Mouse (Mus musculus): Measurements from ENCODE around the gene Npr2.
A peak's percentile ranks its signal among the peaks of the same experiment; 100 is the strongest.

The Npr2 gene

DNA sequence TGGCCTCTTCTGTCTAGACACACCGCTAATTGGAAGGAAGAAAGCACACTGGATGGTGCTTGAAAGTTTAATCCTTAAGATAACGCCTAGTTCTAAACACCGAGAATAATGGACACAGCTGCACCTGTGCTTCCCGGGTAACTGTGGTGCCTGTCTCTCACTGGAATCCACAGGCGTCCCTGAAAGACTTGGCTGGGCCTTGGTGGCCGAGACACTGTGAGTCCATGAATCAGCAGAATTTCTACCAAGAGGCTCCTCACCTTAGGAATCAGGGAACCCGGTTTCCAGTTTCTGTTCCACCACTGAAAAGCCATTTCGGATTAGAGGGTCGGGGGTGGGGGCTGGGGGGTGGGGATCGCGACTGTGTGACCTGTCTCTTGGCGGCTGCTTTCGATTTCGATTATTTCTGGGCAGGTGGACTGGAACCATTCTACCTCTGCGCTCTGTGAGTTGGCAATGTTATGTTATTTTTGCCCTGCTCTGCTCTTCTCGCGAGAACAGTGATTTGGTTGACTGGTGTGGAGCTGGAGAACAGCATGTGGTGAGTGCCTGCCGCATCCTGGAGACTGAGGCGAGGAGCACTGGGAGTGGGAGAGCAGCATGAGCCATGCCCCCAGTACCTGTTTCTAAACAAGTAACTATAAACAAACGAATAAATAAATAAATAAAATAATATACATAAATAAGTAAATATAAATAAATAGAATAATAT lies 2.5 kb upstream of the Npr2 start:
- DNase-seq (ENCODE audit: low read depth, low spot score): no peak

DNA sequence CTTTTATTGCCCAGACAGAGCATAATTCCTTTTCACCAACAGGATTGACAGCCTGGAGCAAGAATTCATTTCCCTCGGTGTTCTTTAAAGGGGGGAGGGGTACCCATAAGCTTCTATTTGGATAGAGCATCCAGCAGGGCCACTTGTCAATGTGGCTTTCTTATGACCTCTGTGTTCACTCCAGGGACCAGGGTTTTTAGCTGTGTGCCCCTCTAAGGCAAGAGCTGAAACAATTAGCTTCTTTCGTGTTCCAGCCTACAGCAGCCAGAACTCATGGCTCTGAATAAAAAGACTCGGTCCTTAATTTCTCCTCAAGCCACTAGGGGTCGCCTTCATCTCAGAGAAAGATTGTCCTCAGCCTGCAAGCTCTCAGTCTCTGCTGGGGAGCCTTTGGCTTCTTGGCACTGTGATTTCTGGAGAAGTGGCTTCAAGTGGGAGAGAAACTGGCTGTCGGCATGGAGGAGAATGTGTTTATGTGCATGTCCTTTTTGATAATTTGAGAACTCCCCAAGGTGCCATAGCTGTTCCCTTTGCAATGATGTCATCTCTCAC lies 1.6 kb upstream of the Npr2 start:
- DNase-seq (ENCODE audit: low read depth, low spot score): peak; percentile 70

DNA sequence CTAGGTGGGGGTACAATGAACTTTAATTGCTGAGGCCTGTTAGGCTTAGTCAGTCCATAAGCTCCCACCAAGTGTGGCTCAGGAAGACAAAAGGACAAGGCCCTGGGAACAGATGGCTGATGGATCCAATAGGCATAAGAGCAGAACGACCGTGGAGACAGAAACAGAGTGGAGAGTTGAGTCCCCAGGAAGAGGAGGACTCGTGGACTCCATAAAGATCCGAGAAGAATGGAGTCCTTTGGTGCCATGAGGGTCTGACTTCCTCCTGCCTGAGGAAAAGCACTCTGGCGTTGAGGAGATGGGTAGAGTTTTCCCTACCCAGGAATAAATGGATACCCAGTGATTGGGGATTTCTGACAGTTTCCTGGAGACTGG lies 1.1 kb upstream of the Npr2 start:
- no peak for DNase-seq (ENCODE audit: low read depth, low spot score)

DNA sequence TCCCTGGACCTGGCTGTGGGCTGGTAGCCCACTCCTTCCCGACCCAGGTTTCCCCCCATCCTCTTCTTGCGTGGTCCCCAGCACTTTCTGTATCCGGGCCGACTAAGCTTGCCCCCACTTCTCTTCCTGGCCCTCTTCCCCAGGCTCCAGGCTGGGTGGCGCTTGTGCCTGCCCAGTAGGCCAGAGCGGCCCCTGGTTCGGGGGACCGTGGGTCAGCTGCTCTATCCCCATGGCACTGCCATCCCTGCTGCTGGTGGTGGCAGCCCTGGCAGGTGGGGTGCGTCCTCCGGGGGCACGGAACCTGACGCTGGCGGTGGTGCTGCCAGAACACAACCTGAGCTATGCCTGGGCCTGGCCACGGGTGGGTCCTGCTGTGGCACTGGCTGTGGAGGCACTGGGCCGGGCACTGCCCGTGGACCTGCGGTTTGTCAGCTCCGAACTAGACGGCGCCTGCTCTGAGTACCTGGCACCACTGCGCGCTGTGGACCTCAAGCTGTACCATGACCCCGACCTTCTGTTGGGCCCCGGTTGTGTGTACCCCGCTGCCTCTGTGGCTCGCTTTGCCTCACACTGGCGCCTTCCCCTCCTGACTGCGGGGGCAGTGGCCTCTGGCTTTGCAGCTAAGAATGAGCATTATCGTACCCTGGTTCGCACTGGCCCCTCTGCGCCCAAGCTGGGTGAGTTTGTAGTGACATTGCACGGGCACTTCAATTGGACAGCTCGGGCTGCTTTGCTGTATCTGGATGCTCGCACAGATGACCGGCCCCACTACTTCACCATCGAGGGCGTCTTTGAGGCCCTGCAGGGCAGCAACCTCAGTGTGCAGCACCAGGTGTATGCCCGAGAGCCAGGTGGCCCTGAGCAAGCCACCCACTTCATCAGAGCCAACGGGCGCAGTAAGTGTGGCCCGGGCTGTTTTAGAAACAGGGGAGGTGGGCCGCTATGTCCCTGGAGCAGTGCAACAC lies 503 bp downstream of the Npr2 start:
- DNase-seq (ENCODE audit: low read depth, low spot score): no peak

DNA sequence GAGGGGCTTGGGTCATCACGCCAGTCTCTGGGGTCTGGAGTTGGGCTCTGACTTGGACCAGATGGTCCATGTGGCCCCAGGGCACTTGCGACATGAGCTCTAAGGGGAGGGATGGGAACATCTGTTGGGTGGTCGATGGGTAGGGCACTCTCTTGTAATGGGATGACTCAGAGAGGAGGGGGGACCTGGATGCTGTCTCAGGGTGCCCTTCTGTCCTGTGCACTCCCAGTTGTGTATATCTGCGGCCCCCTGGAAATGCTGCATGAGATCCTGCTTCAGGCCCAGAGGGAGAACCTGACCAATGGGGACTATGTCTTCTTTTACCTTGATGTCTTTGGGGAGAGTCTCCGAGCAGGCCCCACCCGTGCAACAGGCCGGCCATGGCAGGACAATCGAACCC lies 1.6 kb downstream of the Npr2 start:
- no peak for DNase-seq (ENCODE audit: low read depth, low spot score)

DNA sequence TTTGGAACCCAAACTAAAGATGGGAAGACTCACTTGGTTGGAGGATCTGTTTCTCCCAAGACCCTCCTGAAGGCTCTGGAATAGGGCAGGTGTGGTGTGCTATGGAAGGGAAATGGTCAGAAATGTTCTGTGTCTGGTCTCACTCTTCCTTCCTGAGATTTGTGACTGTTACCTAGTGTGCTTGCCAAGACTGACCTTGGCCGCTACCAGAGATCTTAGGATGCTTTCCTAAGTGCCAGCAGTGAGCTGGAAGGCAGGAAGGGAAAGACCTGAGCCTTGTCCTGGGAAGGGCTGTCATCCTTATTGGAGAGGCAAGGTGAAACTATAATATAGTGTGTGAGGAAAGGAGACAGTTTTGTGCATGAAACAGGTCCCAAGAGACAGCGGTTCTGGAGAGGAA lies 2.0 kb downstream of the Npr2 start:
- no peak for DNase-seq (ENCODE audit: low read depth, low spot score)

DNA sequence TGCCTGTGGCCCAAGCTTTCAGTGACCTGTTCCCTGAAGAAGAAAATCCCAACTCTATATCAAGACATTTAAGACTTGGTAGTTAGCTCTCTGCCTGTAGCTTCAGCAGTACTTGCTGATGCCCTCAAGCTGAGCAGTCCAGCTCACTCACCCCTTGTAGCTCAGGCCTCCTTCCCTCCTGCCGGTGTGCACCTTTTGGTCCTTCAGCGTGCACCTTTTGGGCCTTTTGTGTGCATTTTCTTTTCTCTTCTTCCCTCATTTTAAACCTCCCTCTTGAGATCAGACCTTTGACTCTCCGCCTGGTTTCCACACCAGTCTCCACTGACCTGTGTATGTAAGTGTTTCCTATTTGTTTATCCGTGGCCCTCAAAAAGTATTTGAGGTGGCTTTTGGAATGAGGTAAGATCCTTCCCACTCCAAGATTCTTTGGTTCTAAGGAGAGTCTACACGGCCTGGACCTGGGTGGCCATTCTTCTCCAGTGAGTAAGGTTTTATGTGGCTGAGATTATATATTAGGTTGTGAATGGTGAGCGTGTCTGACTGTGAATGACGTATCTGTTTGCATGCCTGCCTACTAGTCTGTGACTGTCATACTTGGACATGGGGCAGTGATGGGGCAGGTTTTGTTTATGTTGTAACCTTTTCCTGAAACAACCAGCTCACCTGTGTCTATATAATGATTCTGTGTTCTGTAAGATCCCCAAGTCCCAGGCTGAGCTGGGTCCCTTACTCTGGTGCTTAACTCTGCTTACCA lies 3.1 kb downstream of the Npr2 start:
- DNase-seq (ENCODE audit: low read depth, low spot score): no peak

DNA sequence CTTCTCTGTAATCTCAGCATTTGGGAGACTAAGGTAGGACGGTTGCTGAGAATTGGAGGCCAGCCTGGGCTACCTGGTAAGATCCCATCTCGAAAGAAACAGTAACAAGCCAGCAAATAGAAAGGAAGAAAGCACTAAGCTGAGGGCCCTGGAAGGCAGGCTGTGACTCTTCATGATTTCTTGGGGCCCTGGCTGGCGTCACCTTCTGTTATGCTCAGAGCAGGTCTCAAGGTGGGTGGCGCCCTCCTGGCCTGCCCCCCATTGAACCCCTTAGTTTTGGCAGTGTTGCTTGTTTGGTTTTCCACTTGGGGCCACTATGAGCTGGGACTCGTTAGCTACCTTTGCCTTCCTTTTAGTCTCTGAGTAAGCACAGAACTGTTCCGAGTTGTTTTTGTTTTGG lies 5.0 kb downstream of the Npr2 start:
- DNase-seq (ENCODE audit: low read depth, low spot score): no peak

DNA sequence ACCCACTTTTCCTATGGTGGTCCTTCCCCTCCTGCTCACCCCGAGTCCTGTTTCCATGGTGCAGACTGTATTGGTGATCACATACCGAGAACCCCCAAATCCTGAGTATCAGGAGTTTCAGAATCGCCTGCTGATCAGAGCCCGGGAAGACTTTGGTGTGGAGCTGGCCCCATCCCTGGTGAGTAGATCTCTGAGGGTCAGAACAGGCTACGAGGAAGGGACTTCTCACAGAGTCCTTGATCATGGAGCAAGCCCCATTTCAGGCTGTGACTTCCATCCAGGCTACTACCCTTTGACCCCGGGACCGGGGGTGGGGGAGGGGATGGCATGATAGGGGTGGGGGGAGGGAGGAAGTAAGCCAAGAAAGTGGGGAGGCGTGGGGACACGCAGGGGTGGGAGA lies 8.3 kb downstream of the Npr2 start:
- no peak for DNase-seq (ENCODE audit: low read depth, low spot score)

DNA sequence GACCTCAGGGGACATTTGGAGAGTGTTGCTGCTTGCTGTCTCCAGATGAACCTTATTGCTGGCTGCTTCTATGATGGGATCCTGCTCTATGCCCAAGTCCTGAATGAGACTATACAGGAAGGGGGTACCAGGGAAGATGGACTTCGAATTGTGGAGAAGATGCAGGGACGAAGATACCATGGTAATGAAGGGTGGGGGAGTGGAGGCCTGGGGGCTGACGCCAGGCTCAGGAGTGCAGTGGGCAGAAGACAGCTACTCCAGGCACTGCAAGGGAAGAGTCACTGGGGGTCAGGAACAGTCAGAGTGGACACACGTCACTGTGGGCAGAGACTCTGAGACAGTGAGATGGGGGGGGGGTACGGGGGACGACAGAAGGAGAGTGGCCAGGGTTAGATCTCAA lies 8.8 kb downstream of the Npr2 start:
- DNase-seq (ENCODE audit: low read depth, low spot score): no peak

DNA sequence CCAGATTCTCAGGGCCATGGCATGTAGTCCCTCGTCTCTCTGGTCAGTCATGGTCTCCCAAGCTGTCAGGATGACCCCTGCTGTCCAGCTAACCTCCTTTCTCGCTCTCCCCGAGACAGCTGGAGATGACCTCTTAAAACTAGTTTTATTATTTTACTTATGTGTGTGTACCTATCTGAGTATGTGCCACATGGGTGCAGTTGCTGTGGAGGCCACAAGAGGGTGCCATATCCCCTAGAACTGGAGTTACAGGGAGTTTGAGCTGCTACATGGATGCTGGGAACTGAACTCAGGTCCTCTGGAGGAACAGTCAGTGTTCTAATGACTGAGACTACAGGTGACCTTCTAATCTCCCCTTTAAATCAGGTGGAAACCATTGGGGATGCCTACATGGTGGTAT lies 18.0 kb downstream of the Npr2 start:
- DNase-seq (ENCODE audit: low read depth, low spot score): no peak

DNA sequence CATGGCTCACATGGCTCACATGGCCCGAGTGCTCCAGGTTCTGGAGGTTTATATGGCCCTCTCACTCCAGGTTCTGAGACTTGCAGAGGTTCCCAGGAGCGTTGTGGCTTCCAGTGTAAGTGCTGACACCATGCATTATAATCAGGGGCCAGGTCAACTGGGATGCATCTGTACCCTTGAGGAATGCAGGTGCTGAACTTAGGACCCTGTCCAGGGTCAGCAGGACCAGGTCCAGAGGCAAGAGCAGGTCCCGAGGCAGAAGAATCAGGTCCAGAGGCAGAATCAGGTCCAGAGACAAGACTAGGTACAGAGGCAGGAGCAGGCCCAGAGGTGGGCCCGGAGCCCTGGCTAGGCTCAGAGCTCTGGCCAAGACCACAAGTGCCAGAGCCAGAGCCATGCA lies 21.0 kb downstream of the Npr2 start:
- no peak for DNase-seq (ENCODE audit: low read depth, low spot score)

DNA sequence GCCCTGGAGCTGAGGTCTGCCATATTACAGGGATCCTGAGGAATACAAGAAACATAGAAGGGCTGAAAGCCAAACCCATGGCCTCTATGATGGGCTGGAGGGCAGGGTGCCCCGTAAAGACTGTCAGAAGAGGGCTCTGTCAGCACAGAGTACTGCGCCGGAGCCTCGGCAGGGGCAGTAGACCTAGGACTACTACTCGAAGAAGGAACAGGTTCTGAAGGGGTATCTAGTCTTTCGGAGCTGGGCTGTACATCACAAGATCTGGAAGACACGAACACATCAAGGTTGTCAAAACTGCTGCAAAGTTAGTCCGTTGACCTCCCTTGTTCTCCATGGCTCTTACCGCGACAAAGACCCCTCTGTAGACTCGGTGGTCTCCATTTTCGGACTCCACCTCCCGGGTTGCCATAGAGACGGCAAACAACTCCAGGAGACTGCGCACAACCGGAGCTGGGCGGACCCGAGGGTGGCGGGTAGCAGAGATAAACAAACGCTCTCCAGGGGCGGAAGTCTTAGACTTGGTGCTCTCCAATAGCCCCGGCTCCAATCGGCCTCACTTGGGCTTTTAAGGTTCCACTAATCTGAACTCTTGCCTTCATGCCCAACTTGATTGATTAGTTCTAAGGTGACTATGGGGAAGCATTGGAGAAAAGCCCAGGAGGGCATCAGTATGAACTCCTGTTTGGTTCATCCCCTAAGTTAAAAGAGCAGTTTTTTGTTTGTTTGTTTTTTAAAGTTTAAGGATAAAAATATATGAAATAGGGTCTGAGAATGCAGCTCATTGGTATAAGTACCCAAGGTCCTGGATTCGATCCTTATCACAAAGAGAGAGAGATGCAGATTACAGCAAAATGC lies 21.7 kb downstream of the Npr2 start, which contains the start of gene Spag8:
Gene Spag8 (minus strand): TSS at position 434 of the 855 bp plus-strand sequence.
- DNase-seq (ENCODE audit: low read depth, low spot score): no peak

DNA sequence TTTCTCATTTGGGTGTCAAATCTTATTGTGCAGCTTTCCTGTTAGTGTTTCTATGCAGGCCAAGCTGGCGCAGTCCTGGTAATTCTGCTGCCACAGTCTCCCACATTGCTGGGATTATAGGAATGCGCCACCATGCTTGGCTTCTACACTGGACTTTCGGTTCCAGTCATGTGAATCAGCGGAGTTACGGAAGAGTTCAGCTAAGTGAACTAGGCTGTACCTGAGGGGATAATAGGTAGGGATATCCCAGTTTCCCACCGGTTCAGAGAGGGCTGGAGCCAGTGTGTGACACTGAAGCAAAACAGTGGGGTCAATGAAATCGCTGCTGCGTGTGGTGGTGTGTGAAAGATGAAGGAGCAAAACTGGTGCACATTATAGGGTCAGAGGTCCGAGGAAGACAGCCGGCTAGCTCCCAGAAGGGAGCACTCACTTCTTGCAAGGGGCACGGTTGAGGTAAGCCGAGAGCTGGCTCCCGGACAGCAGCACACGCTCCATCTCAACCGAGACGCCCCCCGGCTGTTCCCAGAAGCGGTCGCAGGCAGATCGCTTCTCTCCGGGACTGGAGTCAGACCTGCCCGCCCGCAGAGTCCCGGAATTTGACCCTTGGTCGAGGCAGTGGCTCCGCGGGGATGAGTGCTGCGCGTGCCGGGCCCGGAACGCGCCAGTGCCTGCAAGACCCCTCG lies 24.1 kb downstream of the Npr2 start:
- DNase-seq (ENCODE audit: low read depth, low spot score): no peak

DNA sequence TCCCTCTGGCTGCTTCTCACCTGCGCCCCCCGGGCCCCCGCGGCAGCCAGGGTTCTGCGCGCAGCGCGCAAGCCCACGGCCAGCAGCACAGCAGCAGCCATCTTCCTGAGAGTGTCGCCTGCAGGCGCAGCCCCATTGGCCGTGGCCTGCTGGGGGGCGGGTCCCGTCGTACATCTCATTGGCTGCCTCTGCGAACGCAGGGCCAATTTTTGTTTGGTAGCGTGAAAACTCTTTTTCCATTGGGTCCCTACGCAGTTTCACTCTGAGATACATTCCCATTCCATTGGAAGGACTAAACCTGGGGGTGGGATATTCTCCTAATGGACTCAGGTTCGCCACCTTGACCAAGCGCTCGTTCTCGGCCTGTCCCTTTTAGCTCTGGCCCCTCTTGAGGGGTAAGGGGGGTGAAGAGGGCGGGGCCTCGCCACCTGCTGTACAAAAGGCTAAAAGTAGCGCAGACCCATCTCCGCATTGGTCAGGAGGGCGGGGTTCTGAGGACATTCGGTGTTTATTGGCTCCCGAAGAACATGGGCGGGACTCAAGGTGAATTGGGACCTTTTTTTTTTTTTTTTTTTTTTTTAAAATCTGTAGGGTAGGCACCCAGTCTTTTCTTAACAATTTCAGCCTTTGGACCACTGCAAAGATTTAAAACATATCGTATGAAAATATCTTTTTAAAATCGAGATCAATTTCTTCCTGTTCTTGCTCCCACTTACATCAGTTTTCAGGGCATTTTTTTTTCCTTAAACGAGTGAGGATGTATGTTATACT lies 24.8 kb downstream of the Npr2 start, which contains the start of gene Hint2:
Gene Hint2 (minus strand): TSS at position 128 of the 771 bp plus-strand sequence.
- DNase-seq (ENCODE audit: low read depth, low spot score): peak; percentile 90

DNA sequence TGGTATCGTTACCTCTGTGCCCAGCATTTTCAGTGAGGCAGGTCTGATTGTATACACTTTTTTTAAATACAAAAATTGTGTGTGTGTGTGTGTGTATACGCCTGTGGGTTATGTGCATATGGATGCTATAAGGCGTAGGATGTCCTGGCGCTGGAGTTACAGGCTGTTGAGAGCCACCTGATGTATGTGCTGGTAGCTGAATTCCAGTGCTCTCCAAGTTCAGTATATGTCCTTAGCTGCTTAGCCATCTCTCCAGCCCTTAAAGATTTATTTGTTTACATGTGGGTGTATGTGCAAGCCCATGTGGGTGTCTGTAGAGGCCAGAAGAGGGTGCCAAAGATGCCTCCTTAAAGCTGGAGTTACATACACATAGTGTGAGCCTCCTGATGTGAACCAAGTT lies 25.4 kb downstream of the Npr2 start:
- DNase-seq (ENCODE audit: low read depth, low spot score): no peak

DNA sequence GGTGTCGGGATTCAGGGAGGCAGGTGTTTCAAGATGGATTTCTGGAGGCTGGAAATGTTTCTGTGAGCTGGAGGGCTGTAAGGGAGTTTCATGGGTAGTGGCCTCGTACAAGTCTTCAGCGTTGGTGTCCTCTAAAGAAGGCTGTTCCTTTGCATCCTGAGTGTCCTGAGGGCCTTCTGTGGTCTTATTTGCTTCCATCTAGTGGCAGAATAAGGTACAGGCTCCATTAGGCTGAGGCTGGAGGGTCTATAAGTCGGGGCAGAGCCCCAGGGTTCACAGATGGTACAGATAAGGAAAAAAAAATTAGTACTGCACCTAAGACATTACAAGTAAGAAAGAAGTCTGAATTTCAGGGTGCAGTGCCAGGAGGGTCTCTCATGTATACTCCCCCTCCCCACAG lies 34.7 kb downstream of the Npr2 start:
- no peak for DNase-seq (ENCODE audit: low read depth, low spot score)

DNA sequence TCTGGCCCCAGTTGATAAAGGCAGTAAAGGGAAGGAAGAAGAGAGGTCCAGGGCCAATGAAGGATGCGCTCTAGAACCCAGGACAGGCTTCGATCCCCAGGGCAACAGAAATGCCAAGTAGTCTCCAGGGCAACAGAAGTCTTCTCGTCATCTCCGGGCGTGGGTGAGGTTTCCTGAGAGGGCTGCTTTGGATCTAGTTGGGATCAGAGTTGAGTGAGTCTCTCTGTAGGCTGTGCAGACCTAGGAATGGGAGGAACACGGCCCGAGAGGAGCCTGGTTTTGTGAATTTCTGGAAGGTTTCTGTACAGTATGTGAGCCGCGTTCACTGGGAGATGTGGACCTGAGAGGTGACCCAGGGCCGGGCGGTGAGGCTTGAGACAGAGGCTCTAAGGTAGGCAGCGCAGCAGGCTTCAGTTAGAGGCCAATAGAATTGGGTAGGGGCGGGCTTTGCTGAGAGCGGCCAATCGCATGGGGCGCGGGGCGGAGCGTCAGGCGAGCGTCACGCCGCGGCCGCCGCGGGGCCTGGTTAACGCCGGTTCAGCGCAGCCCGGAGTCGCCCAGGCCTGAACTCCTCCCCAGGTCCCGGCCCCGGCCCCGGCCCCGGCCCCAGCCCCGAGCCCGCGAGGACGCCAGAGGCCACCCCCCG lies 37.2 kb downstream of the Npr2 start, which contains the start of the genes Tmem8b and Fam221b:
Gene Tmem8b (plus strand): TSS at position 190 of the 646 bp plus-strand sequence.
Gene Fam221b (minus strand): TSS at position 364 of the 646 bp plus-strand sequence.
- DNase-seq (ENCODE audit: low read depth, low spot score): peak; percentile 72

DNA sequence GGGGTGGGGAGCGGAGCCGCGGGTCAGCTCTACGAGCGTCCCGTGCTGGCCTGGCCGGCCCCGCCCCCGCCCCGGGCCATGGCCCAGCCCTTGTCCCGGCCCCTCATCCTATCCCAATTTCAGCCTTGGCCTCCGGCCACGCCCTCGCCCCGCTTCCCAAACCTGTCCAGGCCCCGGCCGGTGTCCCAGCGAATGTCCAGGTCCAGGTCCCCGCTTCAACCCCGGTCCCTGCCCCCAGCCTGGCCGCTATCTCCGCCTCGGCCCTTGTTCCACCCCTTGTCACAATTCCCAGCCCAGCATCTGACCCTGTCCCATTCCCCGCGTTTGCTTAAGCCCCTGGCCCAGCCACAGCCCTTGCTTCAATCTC lies 37.7 kb downstream of the Npr2 start:
- no peak for DNase-seq (ENCODE audit: low read depth, low spot score)
